Mouse (Mus musculus): Measurements from ENCODE around the gene Slirp.
"Not testable (repeated sequence)": the region's sequence is repeated elsewhere in the genome, so short reads cannot be mapped to it uniquely, and the experiment has no call there.

Gene Slirp

DNA sequence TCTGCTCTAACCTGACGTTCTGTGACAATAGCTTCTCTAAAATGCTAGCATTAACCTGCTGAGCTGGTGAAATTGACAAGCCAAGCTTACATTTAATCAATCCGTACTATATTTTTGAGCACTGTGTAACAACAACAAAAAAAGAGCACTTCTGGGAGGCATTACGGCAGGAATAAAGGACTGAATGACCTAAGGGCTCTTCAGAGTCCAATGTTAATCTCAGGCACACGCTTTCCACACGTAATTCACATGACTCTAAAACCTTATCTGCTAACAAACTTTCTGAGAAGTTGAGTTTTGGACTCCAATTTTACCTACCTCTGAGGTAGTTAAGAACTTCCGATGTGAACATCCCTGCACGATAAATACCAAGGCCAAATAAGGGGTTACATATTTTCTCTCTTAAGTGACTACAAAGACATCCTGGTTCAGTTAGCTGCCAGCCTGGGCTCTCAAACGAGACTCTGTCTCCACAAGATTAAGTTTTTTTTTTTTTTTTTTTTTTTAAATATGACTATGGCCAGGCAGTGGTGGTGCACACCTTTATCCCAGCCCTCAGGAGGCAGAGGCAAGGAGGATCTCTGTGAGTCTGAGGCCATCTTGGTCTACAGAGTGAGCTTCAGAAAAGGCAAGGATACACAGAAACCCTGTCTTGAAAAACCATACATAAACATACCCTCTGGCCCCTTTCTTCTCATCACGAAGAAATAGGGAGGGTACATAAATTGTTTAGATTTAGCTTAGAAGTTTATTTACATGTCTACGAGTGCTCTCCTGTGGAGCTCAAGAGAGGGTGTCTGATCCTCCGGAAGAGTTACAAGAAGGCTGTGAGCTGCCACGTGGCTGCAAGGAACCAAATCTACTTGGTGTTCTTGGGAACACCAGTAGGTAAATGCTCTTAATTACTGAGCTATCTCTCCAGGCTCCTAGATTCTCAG, 1.2 kb upstream of the Slirp start:
- no peak for DNase-seq

DNA sequence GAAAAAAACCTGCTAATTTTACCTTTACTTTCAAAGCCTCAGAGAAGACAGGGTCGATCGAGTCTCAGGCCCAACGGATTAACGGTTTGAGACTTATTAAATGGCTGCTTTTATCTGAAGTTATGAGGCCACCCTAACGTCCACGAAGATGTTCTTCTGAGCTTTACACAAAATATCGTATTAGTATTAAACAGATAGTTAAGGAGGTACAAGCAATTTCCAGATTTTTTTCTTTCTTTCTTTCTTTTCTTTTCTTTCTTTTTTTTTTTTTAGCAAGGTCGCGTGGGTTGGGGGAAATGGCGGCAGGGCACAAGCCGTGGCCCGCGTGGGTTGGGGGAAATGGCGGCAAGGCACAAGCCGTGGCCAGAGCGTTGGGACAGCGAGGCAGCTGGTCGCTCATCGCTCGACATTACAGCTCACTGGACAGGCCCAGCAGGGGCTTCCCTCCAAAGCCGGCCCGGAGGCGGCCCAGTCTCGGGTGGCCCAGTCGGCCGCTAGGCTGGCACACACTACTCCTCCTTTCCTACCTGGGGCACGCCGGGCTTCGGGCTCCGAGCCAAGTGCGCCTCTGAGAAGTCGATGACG, 489 bp upstream of the Slirp start:
- no peak for DNase-seq

DNA sequence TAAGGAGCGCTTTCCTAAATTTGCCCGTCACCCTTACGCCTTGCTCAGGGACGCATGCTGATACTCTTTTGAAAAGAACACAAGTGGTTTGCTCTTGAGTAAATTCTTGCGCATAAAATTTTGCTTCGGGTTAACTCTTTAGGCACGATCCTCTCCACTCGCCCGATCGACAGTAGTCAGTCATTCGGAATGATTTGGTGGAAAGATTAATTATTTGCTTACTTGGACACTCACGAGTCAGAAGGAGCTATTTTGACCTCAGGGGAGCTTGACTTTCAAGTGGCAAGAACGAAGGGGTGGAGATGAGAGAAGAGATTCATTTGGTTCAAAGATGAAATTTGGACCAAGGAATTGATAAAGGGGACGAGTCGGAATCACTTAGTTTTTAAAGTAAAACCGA, 515 bp downstream of the Slirp start:
- DNase-seq = peak in 1 of 2 experiments; percentile 36

DNA sequence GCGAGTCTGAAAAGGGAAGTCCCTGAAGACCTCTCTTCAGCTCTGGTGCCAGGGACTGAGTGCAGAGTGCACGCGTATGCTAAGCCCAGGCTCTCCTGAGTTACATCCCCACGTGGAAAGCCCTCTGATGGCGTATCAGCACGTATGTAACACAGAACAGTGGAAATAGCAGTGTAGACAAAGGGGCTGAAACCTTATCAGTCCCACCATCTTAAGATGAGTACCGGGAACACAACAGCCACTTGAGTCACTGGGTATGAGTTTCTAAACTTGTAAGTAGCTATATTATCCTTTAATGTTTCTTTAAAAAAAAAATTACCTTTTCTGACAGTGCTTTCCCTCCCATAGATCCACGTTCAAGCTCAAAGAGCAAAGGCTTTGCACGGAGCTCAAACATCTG, 5.8 kb downstream of the Slirp start:
- no peak for DNase-seq

DNA sequence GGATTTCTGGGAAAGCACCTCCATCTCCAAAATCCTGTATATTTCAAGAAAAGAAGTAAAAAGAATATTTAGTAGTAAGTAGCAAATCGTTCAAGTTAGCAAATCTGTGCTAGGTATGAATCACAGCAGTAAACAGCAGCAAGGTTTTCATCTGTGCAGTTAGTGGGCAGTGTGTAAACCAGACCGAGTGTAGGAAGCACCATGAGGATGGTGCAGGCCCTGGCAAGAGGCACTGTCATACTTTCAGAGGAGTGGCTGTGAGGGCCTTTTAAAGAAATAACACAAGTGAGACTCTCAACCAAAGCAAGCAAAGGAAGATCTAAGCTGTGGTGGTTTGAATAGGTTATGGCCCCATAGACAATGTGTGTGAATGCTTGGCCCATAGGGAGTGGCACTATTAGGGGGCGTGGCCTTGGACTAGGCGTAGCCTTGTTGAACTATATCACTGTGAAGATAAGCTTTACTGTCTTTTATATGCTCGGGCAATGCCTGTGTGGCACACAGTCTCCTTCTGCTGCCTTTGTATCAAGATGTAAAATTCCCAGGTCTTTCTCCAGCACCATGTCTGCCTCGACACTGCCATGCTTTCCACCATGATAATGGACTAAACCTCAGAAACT, 21.1 kb downstream of the Slirp start:
- no peak for DNase-seq

DNA sequence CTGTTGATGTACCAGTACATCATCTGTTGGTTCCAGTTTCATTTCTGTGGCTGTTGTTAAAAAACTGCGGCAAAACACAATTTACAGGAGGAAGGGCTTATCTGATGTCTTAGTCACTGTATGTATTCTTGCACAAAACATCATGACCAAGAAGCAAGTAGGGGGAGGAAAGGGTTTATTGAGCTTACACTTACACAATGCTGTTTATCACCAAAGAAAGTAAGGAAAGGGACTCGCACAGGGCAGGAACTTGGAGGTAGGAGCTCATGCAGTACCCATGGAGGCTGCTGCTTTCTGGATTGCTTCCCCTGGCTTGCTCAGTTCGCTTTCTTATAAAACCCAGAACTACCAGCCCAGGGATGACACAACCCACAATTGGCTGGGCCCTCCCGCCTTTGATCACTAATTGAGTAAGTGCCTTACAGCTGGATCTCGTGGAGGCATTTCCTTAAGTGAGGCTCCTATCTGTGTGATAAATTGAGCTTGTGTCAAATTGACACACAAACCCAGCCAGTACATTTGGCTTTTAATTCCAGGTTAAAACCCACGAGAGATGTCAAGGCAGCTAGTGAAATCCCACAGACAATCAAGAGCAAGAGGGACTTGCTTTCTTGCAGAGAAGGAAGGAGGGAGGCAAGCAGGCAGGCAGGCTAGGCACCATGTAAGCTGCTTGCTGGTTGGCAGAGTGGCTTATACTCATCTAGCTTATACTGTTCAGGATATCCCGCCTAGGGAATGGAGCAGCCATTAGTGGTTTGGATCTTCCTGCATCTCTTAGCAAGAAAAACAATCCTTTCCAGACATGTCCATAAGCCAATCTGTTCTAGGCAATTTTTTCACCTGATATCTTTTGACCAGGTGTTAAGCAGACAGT, 26.8 kb downstream of the Slirp start:
- DNase-seq = no peak

DNA sequence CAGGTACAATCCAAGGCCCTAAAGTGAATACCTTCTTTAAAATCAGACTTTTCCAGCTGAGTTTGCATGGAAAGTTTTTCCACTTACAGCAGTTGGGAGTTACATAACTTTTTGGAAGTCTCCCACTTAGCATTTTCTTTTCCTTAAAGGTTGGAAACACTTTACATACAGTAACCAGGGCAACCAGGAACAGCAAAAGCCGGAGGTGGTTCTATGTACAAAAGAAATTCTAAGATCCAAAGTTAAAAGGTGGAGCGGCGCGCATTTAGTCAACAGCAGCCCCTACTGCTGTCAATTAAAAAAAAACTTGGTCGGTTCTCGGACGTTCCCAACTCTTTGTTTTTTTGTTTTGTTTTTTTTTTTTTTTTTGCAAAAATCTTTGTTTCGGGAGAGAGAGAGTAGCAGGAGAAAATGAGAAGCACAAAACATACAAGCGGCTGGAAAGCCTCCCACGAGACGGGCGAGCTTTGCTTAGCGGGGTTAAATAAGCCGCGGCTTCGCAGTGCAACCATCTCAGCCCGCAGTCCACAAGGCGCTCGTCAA, 27.8 kb downstream of the Slirp start:
- DNase-seq = peak in 1 of 2 experiments; percentile 10

DNA sequence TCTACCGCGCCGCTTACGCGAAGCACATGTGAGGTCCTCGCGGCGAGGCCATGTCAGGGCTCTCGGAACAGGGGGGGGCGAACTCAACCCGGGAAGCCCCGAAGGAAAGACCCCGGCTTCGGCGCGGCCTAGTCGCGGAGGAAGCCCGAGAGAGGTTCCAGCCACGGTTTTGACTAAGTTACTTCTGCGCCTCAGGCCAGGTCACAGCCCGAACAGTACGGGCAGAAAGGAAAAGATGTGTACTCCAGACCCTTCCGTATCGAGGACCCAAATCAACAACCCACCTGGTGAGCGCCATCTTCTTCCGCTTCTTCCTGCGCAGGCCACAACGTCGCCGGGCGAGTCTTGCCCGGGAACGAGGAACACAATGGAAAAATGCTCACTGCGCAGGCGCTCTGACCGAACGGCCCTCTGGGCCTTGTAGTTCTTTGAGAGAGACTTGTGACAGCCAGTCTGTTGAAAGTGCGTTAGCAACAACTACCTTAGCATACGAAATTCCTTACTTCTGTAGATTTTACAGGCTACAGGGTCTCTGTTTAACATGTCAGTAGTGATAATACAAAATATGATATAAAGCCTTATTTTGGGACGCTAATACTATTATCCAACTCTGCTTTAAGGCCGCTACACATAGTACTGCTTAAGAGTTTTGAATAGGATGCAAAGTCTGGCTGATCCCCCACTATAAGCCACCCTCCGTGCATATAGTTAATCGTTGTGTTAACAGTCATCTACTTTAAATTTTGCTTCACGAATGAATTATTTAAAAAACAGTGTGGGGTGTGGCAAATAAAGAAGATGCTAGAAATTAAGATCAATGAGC, 28.5 kb downstream of the Slirp start, which contains the start of gene Snw1:
Gene Snw1, minus strand, starts transcription at position 311 of the 823 bp plus-strand sequence.
- peak; percentile 95 to 96 for DNase-seq

DNA sequence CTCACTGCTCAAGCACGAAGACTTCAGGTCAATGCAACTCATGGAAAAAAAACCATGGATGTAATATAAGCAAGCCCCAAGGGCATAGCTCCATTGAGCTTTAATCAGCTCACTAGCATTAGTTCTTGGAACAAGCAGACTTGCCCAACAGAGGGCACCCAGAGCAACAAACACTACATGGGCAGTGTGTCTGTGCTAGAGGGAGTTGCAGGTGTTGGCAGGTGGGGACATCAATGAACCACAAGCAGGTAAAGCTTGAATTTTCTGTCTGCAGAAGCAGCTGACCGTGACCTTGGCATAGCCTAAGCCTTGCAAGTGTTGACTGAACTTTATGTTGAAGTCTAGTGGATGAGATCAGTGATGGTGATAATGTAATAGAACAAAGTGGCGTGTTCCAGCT, 31.1 kb downstream of the Slirp start:
- DNase-seq = no peak

DNA sequence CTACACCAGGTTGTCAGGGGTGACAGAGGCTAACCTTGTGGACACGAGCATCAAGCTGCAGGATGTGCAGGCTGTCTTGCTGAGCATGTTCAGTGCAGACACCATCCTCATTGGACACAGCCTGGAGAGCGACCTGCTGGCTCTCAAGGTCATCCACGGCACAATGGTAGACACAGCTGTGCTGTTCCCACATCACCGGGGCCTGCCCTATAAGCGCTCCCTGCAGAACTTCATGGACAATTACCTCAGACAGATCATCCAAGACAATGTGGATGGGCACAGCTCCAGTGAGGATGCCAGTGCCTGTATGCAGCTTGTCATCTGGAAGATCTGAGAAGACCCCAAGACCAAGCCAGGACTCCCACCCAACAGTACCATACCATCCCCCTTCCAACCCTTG, 38.8 kb downstream of the Slirp start:
- not testable (repeated sequence) for DNase-seq

DNA sequence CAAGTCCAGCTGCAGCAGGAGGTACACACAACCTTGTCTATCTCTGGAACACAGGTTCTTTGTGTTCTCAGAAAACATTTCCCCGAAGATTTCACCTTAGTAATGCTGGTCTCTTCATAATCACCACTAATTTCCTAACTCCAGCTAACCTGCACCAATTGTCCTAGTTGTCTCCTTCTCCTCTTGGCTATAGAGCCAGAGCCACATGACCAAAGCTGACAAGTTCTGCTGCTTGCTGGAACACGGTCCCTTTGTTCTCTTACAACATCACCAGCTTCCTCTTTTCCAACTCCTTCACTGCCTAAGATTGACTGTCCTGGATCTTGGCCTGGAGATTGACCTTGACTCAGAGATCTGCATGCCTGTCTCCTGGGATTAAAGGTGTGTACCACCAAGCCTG, 45.0 kb downstream of the Slirp start:
- DNase-seq = not testable (repeated sequence)

DNA sequence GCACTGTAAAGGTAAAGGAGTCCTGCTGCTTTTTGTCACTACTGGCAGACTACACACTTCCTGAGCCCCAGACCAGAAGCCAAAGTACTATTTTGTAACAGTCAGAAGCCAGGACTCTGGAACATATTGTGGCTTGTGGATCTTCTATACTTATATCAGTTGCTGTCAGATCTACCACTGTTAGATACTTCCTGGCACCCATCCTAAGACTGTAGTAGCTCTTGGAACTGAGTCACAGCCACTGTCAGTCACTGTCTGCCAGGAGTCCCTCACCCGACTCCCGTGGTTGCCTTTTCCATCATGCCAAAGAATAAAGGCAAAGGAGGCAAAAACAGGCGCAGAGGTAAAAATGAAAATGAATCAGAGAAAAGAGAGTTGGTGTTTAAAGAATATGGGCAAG, 50.7 kb downstream of the Slirp start, which contains the start of gene Gm5788:
Gene Gm5788, plus strand, starts transcription at position 301 of the 400 bp plus-strand sequence.
- not testable (repeated sequence) for DNase-seq
